Mouse (Mus musculus) embryonic facial prominence, embryonic 11.5 days (tissue): ENCODE data around the gene Vmn1r214. TPM values are rescaled to one million over a fixed set of nuclear protein-coding genes. Genes with fewer than 3 reads are reported as not detected.

Source experiments
- ATAC-seq: fragments of 200-750 bp; cut with Nextera tagmentation; replicated peaks from 2 replicates; pipeline ENCODE4 v1.8.0; 2017; ENCODE audit warnings: low read depth; ENCODE audit not compliant: insufficient number of reproducible peaks, low FRiP score, low TSS enrichment
- DNase-seq: peaks from one replicate; pipeline ENCODE4 v3.0.0-alpha.2; 2015; ENCODE audit warnings: low spot score
- H3K27ac ChIP-seq: fragments of 300-500 bp; sonication (generic); replicated peaks from 2 replicates; pipeline ENCODE4 v1.5.1; 2014; ENCODE audit warnings: mild to moderate bottlenecking, low read depth, low read length, control low read depth
- H3K27me3 ChIP-seq: fragments of 300-500 bp; sonication (generic); 2 replicates; pipeline ENCODE4 v1.6.1; 2014; ENCODE audit warnings: mild to moderate bottlenecking, low read length, moderate library complexity, mixed read lengths; ENCODE audit not compliant: control insufficient read depth, insufficient read depth
- H3K36me3 ChIP-seq: fragments of 300-500 bp; sonication (generic); replicated peaks from 2 replicates; pipeline ENCODE4 v1.6.1; 2014; ENCODE audit warnings: low read depth, mild to moderate bottlenecking, low read length, moderate library complexity, mixed read lengths; ENCODE audit not compliant: control insufficient read depth, insufficient read depth
- H3K4me1 ChIP-seq: fragments of 300-500 bp; sonication (generic); 2 replicates; pipeline ENCODE4 v1.6.1; 2014; ENCODE audit warnings: low read length, mixed read lengths; ENCODE audit not compliant: control insufficient read depth, insufficient read depth
- H3K4me2 ChIP-seq: fragments of 300-500 bp; sonication (generic); 2 replicates; pipeline ENCODE4 v1.6.1; 2014; ENCODE audit warnings: low read depth, mild to moderate bottlenecking, control low read depth, low read length, moderate library complexity
- H3K4me3 ChIP-seq: fragments of 300-500 bp; sonication (generic); 2 replicates; pipeline ENCODE4 v1.5.1; 2014; ENCODE audit warnings: low read depth, low read length, control low read depth
- H3K9ac ChIP-seq: fragments of 300-500 bp; sonication (generic); replicated peaks from 2 replicates; pipeline ENCODE4 v1.6.1; 2014; ENCODE audit warnings: mild to moderate bottlenecking, control low read depth, low read length
- H3K9me3 ChIP-seq: fragments of 300-500 bp; sonication (generic); replicated peaks from 2 replicates; pipeline ENCODE4 v1.6.1; 2016; ENCODE audit warnings: mild to moderate bottlenecking, low read length, inconsistent platforms, mixed read lengths; ENCODE audit not compliant: control insufficient read depth
- WGBS: fragments of 180-500 bp; shearing (Covaris S2); extraction: QIAGEN DNeasy Blood & Tissue Kit; methylation state at CpG from one replicate; pipeline ENCODE4 v1.1.7; 2014; 5-methylcytosine and 5-hydroxymethylcytosine counted together
- polyA plus RNA-seq: library from polyadenylated mRNA; unstranded; fragments of >200 nt; fragmentation: Nextera tagmentation; extraction: Ambion mirVana; gene quantifications from 2 replicates; pipeline ENCODE4 v1.2.1, GENCODE M21; 2014

The Vmn1r214 gene
- polyA plus RNA-seq, 1 experiment from 2014 or later: not detected

GRCm38 (mm10) chr13:23067725-23068124, 37.5 kb downstream of the Vmn1r214 start, which contains the start of gene Vmn1r215:
Gene Vmn1r215, plus strand, starts transcription at chr13:23068025.
- H3K27ac ChIP-seq: no peak within 1 kb of the TSS
- 78% methylated on average over 1 of the region's 1 CpGs for WGBS
- no peaks in the 10 kb centered on the region for H3K36me3 ChIP-seq
- H3K4me1 ChIP-seq: no peaks in the 10 kb centered on the region
- no peak within 1 kb of the TSS for H3K4me3 ChIP-seq
- H3K4me2 ChIP-seq: no peak within 1 kb of the TSS
- H3K27me3 ChIP-seq: no peaks in the 10 kb centered on the region
- DNase-seq (no peak), ATAC-seq (no peak)
- no peak within 1 kb of the TSS for H3K9ac ChIP-seq
- H3K9me3 ChIP-seq: no peaks in the 10 kb centered on the region

DNA sequence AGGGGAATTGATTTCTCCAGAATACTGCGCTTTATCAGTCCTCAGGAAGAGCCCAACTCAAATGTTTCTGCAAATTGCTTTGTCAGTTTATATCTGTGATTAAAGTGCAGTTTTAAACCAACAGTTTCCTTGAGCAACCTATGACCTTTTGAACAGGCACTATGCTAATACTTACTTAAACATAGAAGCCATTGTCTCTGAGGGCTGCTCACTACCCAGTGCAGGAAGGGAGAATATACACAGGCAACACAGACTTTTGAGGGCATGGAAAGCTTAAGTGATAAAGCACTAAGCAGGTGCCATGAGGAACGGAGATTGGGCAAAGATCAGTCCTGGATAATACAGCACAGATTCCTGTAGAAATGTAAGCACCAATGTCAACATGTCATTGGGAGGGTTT, 39.1 kb downstream of the Vmn1r214 start:
- H3K27ac ChIP-seq: no peak overlapping the region
- no peaks in the 10 kb centered on the region for H3K9me3 ChIP-seq
- no peak overlapping the region for H3K4me3 ChIP-seq
- H3K36me3 ChIP-seq: no peaks in the 10 kb centered on the region
- DNase-seq (no peak), ATAC-seq (no peak)
- no peak overlapping the region for H3K4me2 ChIP-seq
- WGBS: 84% methylated on average over 2 of the region's 2 CpGs
- no peaks in the 10 kb centered on the region for H3K4me1 ChIP-seq
- no peak overlapping the region for H3K9ac ChIP-seq
- H3K27me3 ChIP-seq: no peaks in the 10 kb centered on the region

Other genes starting within 250 kb of the Vmn1r214 start
- not detected in 2 replicates for gene Vmn1r209, start 220.7 kb upstream of the Vmn1r214 start, polyA plus RNA-seq
- gene Vmn1r210, start 199.1 kb upstream of the Vmn1r214 start, polyA plus RNA-seq: not detected in 2 replicates
- not detected in 2 replicates for gene Vmn1r211, start 172.9 kb upstream of the Vmn1r214 start, polyA plus RNA-seq
- gene Vmn1r212, start 146.2 kb upstream of the Vmn1r214 start, polyA plus RNA-seq: not detected in 2 replicates
- gene Vmn1r213, start 22.8 kb upstream of the Vmn1r214 start, polyA plus RNA-seq: not detected in 2 replicates
- not detected in 2 replicates for gene Vmn1r215, start 37.6 kb downstream of the Vmn1r214 start, polyA plus RNA-seq
- gene Vmn1r217, start 87.8 kb downstream of the Vmn1r214 start, polyA plus RNA-seq: not detected in 2 replicates
- gene Vmn1r218, start 102.7 kb downstream of the Vmn1r214 start, polyA plus RNA-seq: not detected in 2 replicates
- gene Vmn1r219, start 128.9 kb downstream of the Vmn1r214 start, polyA plus RNA-seq: 0.04 and 0.06 TPM in 2 replicates
- not detected in 2 replicates for gene Vmn1r220, start 157.6 kb downstream of the Vmn1r214 start, polyA plus RNA-seq
- gene Vmn1r221, start 183.7 kb downstream of the Vmn1r214 start, polyA plus RNA-seq: not detected in 2 replicates
- gene Vmn1r222, start 205.5 kb downstream of the Vmn1r214 start, polyA plus RNA-seq: not detected in 2 replicates
- gene Vmn1r223, start 216.7 kb downstream of the Vmn1r214 start, polyA plus RNA-seq: not detected in 2 replicates